Mouse (Mus musculus): Measurements from ENCODE around the gene Rad9b. TPM values are rescaled to one million over a fixed set of nuclear protein-coding genes. Genes with fewer than 3 reads are reported as not detected.

The Rad9b gene
- total RNA-seq, 2 experiments from 2014 or later = 11.4 to 11.7 TPM

GRCm38 (mm10) chr5:122288147-122288811 lies 65.8 kb downstream of the Rad9b start:
- no peak for ATAC-seq (replicated peaks; ENCODE audit: low FRiP score, low TSS enrichment, poor library complexity, severe bottlenecking)

GRCm38 (mm10) chr5:122287026-122287425 lies 67.0 kb downstream of the Rad9b start:
- ATAC-seq (replicated peaks; ENCODE audit: low FRiP score, low TSS enrichment, poor library complexity, severe bottlenecking) = no peak

- no peak for ATAC-seq (replicated peaks; ENCODE audit: low FRiP score, low TSS enrichment, poor library complexity, severe bottlenecking)
These were observed 67.8 kb downstream of the Rad9b start for GRCm38 (mm10) chr5:122286191-122286590.

GRCm38 (mm10) chr5:122285767-122286150 lies 68.3 kb downstream of the Rad9b start:
- no peak for ATAC-seq (replicated peaks; ENCODE audit: low FRiP score, low TSS enrichment, poor library complexity, severe bottlenecking)

GRCm38 (mm10) chr5:122285029-122285766 lies 68.8 kb downstream of the Rad9b start:
- ATAC-seq (replicated peaks; ENCODE audit: low FRiP score, low TSS enrichment, poor library complexity, severe bottlenecking) = peak; percentile 64

GRCm38 (mm10) chr5:122284183-122285028 lies 69.6 kb downstream of the Rad9b start, which contains the start of gene Pptc7:
Gene Pptc7 (plus strand): TSS chr5:122284365.
- peak; percentile 81 for ATAC-seq (replicated peaks; ENCODE audit: low FRiP score, low TSS enrichment, poor library complexity, severe bottlenecking)

GRCm38 (mm10) chr5:122283828-122284182 lies 70.2 kb downstream of the Rad9b start:
- no peak for ATAC-seq (replicated peaks; ENCODE audit: low FRiP score, low TSS enrichment, poor library complexity, severe bottlenecking)

GRCm38 (mm10) chr5:122280827-122281462 lies 73.1 kb downstream of the Rad9b start:
- ATAC-seq (replicated peaks; ENCODE audit: low FRiP score, low TSS enrichment, poor library complexity, severe bottlenecking) = no peak

GRCm38 (mm10) chr5:122280422-122280826 lies 73.6 kb downstream of the Rad9b start:
- ATAC-seq (replicated peaks; ENCODE audit: low FRiP score, low TSS enrichment, poor library complexity, severe bottlenecking) = no peak

- no peak for ATAC-seq (replicated peaks; ENCODE audit: low FRiP score, low TSS enrichment, poor library complexity, severe bottlenecking)
These were observed 74.1 kb downstream of the Rad9b start for GRCm38 (mm10) chr5:122279799-122280421.

- ATAC-seq (replicated peaks; ENCODE audit: low FRiP score, low TSS enrichment, poor library complexity, severe bottlenecking) = no peak
These were observed 75.1 kb downstream of the Rad9b start for GRCm38 (mm10) chr5:122278946-122279345.

- ATAC-seq (replicated peaks; ENCODE audit: low FRiP score, low TSS enrichment, poor library complexity, severe bottlenecking) = peak; percentile 56; the same call in 1 of the 2 replicates
These were observed 79.2 kb downstream of the Rad9b start for GRCm38 (mm10) chr5:122274785-122275184.

Other genes with a start within 250 kb of the Rad9b start
- 0.96 and 1.4 TPM in 2 replicates for gene Ccdc63, start 213.4 kb downstream of the Rad9b start, total RNA-seq (2014; fragmentation: Nextera tagmentation)
- not detected in 2 replicates for gene Ccdc63, start 213.4 kb downstream of the Rad9b start, total RNA-seq (2017)
- 375 and 380 TPM in 2 replicates for gene Ppp1cc, start 196.0 kb downstream of the Rad9b start, total RNA-seq (2014; fragmentation: Nextera tagmentation)
- gene Ppp1cc, start 196.0 kb downstream of the Rad9b start, total RNA-seq (2017) = 229 and 230 TPM in 2 replicates
- 1.4 and 11.2 TPM in 2 replicates for gene Hvcn1, start 147.4 kb downstream of the Rad9b start, total RNA-seq (2014; fragmentation: Nextera tagmentation)
- gene Hvcn1, start 147.4 kb downstream of the Rad9b start, total RNA-seq (2017) = 0.38 and 1.4 TPM in 2 replicates
- gene Tctn1, start 89.8 kb downstream of the Rad9b start, total RNA-seq (2014; fragmentation: Nextera tagmentation) = 7.6 and 10.4 TPM in 2 replicates
- gene Tctn1, start 89.8 kb downstream of the Rad9b start, total RNA-seq (2017) = 2.5 and 4.2 TPM in 2 replicates
- gene Pptc7, start 69.9 kb downstream of the Rad9b start, total RNA-seq (2014; fragmentation: Nextera tagmentation) = 14.4 and 15.5 TPM in 2 replicates
- gene Pptc7, start 69.9 kb downstream of the Rad9b start, total RNA-seq (2017) = 10.4 and 11.3 TPM in 2 replicates
- 86.2 and 88.4 TPM in 2 replicates for gene Vps29, start 136 bp upstream of the Rad9b start, total RNA-seq (2014; fragmentation: Nextera tagmentation)
- 45.5 and 93.0 TPM in 2 replicates for gene Vps29, start 136 bp upstream of the Rad9b start, total RNA-seq (2017)
- gene Gpn3, start 17.6 kb upstream of the Rad9b start, total RNA-seq (2014; fragmentation: Nextera tagmentation) = 61.2 and 93.3 TPM in 2 replicates
- 61.5 and 75.8 TPM in 2 replicates for gene Gpn3, start 17.6 kb upstream of the Rad9b start, total RNA-seq (2017)
- 33.8 and 37.3 TPM in 2 replicates for gene Fam216a, start 18.1 kb upstream of the Rad9b start, total RNA-seq (2014; fragmentation: Nextera tagmentation)
- gene Fam216a, start 18.1 kb upstream of the Rad9b start, total RNA-seq (2017) = 61.3 and 67.8 TPM in 2 replicates
- gene Arpc3, start 37.6 kb upstream of the Rad9b start, total RNA-seq (2014; fragmentation: Nextera tagmentation) = 195 and 370 TPM in 2 replicates
- 859 and 924 TPM in 2 replicates for gene Arpc3, start 37.6 kb upstream of the Rad9b start, total RNA-seq (2017)
- gene Anapc7, start 67.5 kb upstream of the Rad9b start, total RNA-seq (2014; fragmentation: Nextera tagmentation) = 27.5 and 42.7 TPM in 2 replicates
- 24.3 and 35.3 TPM in 2 replicates for gene Anapc7, start 67.5 kb upstream of the Rad9b start, total RNA-seq (2017)
- gene Atp2a2, start 148.0 kb upstream of the Rad9b start, total RNA-seq (2014; fragmentation: Nextera tagmentation) = 72.8 and 80.7 TPM in 2 replicates
- 100 and 106 TPM in 2 replicates for gene Atp2a2, start 148.0 kb upstream of the Rad9b start, total RNA-seq (2017)